Mouse (Mus musculus) lung, embryonic 16.5 days (tissue): ENCODE measurements around the gene Ap3d1. TPM values are rescaled to one million over a fixed set of nuclear protein-coding genes. Genes with fewer than 3 reads are reported as not detected.
A peak's percentile ranks its signal among the peaks of the same experiment; 100 is the strongest.

ENCODE experiments used
- ATAC-seq: fragments of 200-750 bp; cut with Nextera tagmentation; 2 replicates; pipeline ENCODE4 v1.8.0; 2017; ENCODE audit warnings: low read depth, mild to moderate bottlenecking, moderate library complexity
- H3K27ac ChIP-seq: fragments of 300-500 bp; sonication (generic); 2 replicates; pipeline ENCODE4 v1.5.1; 2014; ENCODE audit warnings: mild to moderate bottlenecking, control low read depth, low read length
- H3K27me3 ChIP-seq: fragments of 300-500 bp; sonication (generic); 2 replicates; pipeline ENCODE4 v1.6.1; 2014; ENCODE audit warnings: low read depth, low read length, mixed read lengths; ENCODE audit not compliant: control insufficient read depth, insufficient read depth
- H3K36me3 ChIP-seq: fragments of 300-500 bp; sonication (generic); 2 replicates; pipeline ENCODE4 v1.6.1; 2014; ENCODE audit warnings: low read length; ENCODE audit not compliant: control insufficient read depth, insufficient read depth
- H3K4me1 ChIP-seq: fragments of 300-500 bp; sonication (generic); replicated peaks from 2 replicates; pipeline ENCODE4 v1.6.1; 2014; ENCODE audit warnings: low read length, mixed read lengths; ENCODE audit not compliant: control insufficient read depth, insufficient read depth
- H3K4me2 ChIP-seq: fragments of 300-500 bp; sonication (generic); 2 replicates; pipeline ENCODE4 v1.6.1; 2014; ENCODE audit warnings: low read depth, low read length, control low read depth
- H3K4me3 ChIP-seq: fragments of 300-500 bp; sonication (generic); 2 replicates; pipeline ENCODE4 v1.5.1; 2014; ENCODE audit warnings: mild to moderate bottlenecking, low read length, control low read depth
- H3K9ac ChIP-seq: fragments of 300-500 bp; sonication (generic); 2 replicates; pipeline ENCODE4 v1.6.1; 2014; ENCODE audit warnings: low read length, control low read depth
- H3K9me3 ChIP-seq: fragments of 300-500 bp; sonication (generic); 2 replicates; pipeline ENCODE4 v1.6.1; 2016; ENCODE audit warnings: low read length; ENCODE audit not compliant: control insufficient read depth
- WGBS: fragments of 180-500 bp; shearing (Covaris S2); extraction: QIAGEN DNeasy Blood & Tissue Kit; methylation state at CpG from one replicate; pipeline ENCODE4 v1.1.7; 2014; 5-methylcytosine and 5-hydroxymethylcytosine counted together
- polyA plus RNA-seq: library from polyadenylated mRNA; unstranded; fragments of >200 nt; fragmentation: Nextera tagmentation; extraction: Ambion mirVana; gene quantifications from 2 replicates; pipeline ENCODE4 v1.2.1, GENCODE M21; 2015

Ap3d1 gene
- polyA plus RNA-seq, 1 experiment from 2014 or later = 59.9 TPM

- Histone ChIP-seq H3K36me3 (no peaks in the 10 kb centered on the region), H3K4me1 (peaks cover 32% of the 10 kb centered on the region), H3K9me3 (no peaks in the 10 kb centered on the region), H3K27me3 (no peaks in the 10 kb centered on the region), H3K4me2 (peak overlapping the region; percentile 5; the same call in 1 of the 2 replicates), H3K4me3 (no peak overlapping the region), H3K27ac (peak overlapping the region; percentile 92), H3K9ac (peak overlapping the region; percentile 44; the same call in 1 of the 2 replicates)
- ATAC-seq = peak; percentile 31; the same call in 1 of the 2 replicates
- 37% methylated on average over 10 of the region's 10 CpGs for WGBS
These were observed 46.1 kb downstream of the Ap3d1 start for GRCm38 (mm10) chr10:80695801-80696501.

DNA sequence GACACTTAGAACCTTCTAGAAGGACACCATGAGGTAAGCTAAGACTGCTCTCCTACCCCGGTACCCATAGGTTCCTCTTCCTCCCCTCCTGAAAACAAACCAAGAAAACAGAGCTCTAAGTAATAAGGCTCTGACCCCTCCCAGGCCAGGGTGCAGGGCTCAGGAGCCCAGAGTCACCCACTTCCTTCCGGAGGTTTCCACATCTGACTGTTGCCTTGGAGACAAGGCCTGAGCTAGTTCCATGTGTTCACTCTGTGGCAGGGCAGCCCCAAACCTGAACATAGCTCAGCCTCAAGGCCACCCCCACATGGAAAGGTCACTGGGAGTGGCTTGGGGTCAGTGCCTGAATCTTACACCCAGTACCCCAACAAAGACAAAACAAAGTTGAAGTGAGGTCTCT, 46.9 kb downstream of the Ap3d1 start:
- WGBS = 38% methylated on average over 2 of the region's 2 CpGs
- Histone ChIP-seq H3K9ac (no peak overlapping the region), H3K4me2 (no peak overlapping the region), H3K4me1 (peaks cover 24% of the 10 kb centered on the region), H3K27me3 (no peaks in the 10 kb centered on the region), H3K4me3 (no peak overlapping the region), H3K36me3 (peaks cover 3% of the 10 kb centered on the region; the same call in 1 of the 2 replicates), H3K27ac (peak overlapping the region; percentile 59), H3K9me3 (no peaks in the 10 kb centered on the region)
- ATAC-seq = peak; percentile 55

DNA sequence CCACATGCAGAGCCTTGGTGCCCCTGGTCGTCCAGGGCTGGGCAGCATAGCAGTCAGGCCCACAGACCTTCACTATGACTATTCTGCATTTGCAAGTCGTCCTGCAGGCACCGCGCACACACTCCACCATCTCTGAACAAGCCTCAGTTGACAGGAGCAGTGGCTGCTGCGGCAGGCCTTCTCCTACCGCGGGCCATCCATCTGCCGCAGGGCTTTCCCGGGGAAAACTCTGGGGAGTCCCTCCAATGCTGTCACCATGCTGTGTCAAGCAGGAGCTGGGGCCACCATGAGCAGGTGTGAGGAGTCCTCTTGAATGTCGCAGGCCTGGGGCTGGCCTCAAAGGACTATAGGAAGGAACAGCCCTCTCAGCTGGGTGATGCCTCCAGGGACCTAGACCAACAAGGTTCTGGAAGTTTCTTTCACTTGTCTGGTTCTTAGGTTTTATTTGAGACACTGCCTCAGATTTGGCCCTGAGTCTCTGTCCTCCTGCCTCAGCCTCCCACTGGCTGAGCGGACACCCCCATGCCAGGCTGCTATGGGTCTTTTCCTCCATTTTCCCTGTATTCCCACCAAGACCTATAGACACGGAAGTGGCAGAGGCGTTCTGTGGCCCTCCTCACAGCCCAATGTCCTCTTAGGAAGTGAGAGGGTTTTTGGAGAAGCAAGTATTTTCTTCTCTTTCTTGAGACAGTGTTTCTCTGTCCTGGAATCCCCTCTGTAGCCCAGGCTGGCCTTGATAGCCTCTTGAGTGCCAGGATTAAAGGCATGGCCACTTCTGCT, 47.7 kb downstream of the Ap3d1 start:
- peak overlapping the region; percentile 59 for H3K27ac ChIP-seq
- H3K4me2 ChIP-seq = no peak overlapping the region

GRCm38 (mm10) chr10:80693401-80694045, 48.5 kb downstream of the Ap3d1 start:
- WGBS = 80% methylated on average over 12 of the region's 12 CpGs
- no peak overlapping the region for H3K27ac ChIP-seq
- H3K4me2 ChIP-seq = no peak overlapping the region
- ATAC-seq = no peak
- H3K27me3 ChIP-seq = no peaks in the 10 kb centered on the region
- peaks cover 11% of the 10 kb centered on the region for H3K36me3 ChIP-seq
- no peaks in the 10 kb centered on the region for H3K9me3 ChIP-seq
- no peak overlapping the region for H3K4me3 ChIP-seq
- peaks cover 19% of the 10 kb centered on the region for H3K4me1 ChIP-seq
- no peak overlapping the region for H3K9ac ChIP-seq

More for the DNA sequence above, 47.7 kb downstream of the Ap3d1 start:
- H3K4me1 ChIP-seq = peaks cover 19% of the 10 kb centered on the region
- H3K9ac ChIP-seq = no peak overlapping the region
- H3K9me3 ChIP-seq = no peaks in the 10 kb centered on the region
- H3K27me3 ChIP-seq = no peaks in the 10 kb centered on the region
- no peak for ATAC-seq
- WGBS = 84% methylated on average over 13 of the region's 13 CpGs
- peaks cover 7% of the 10 kb centered on the region for H3K36me3 ChIP-seq
- H3K4me3 ChIP-seq = no peak overlapping the region

- Histone ChIP-seq H3K27ac (no peak overlapping the region), H3K36me3 (peaks cover 12% of the 10 kb centered on the region), H3K4me2 (no peak overlapping the region), H3K27me3 (no peaks in the 10 kb centered on the region), H3K4me1 (peaks cover 19% of the 10 kb centered on the region), H3K9me3 (no peaks in the 10 kb centered on the region), H3K9ac (no peak overlapping the region), H3K4me3 (no peak overlapping the region)
- no peak for ATAC-seq
- 73% methylated on average over 14 of the region's 14 CpGs for WGBS
These were observed 49.6 kb downstream of the Ap3d1 start for GRCm38 (mm10) chr10:80692249-80693165.

DNA sequence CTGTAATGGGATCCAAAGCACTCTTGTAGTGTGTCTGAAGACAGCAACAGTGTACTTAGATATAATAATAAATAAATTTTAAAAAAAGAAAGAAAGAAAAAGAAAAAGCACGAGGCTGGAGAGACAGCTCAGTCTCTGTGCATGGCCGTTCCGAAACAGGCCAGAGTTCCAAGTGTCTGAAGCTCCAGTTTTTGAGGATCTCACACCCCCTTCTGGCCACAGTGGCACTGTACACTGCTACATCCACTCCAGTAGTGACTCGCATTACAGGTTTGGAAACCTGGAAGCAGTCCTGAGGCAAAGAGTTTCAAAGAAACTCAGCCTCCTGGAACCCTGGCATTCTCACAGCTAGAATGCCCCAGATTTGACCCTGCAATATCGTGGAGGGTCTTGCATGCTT, 54.2 kb downstream of the Ap3d1 start:
- Histone ChIP-seq H3K9me3 (no peaks in the 10 kb centered on the region), H3K9ac (no peak overlapping the region), H3K27ac (no peak overlapping the region), H3K36me3 (peaks cover 27% of the 10 kb centered on the region), H3K4me2 (no peak overlapping the region), H3K27me3 (no peaks in the 10 kb centered on the region), H3K4me3 (no peak overlapping the region), H3K4me1 (no peaks in the 10 kb centered on the region)
- peak; percentile 82 for ATAC-seq
- WGBS = 25% methylated on average over 5 of the region's 5 CpGs

- WGBS = 90% methylated on average over 3 of the region's 3 CpGs
- no peak overlapping the region for H3K4me2 ChIP-seq
- H3K36me3 ChIP-seq = peaks cover 27% of the 10 kb centered on the region
- no peak for ATAC-seq
- H3K27ac ChIP-seq = no peak overlapping the region
- no peaks in the 10 kb centered on the region for H3K9me3 ChIP-seq
- no peak overlapping the region for H3K9ac ChIP-seq
- no peaks in the 10 kb centered on the region for H3K4me1 ChIP-seq
- no peak overlapping the region for H3K4me3 ChIP-seq
- no peaks in the 10 kb centered on the region for H3K27me3 ChIP-seq
These were observed 55.4 kb downstream of the Ap3d1 start for GRCm38 (mm10) chr10:80686617-80687016.

DNA sequence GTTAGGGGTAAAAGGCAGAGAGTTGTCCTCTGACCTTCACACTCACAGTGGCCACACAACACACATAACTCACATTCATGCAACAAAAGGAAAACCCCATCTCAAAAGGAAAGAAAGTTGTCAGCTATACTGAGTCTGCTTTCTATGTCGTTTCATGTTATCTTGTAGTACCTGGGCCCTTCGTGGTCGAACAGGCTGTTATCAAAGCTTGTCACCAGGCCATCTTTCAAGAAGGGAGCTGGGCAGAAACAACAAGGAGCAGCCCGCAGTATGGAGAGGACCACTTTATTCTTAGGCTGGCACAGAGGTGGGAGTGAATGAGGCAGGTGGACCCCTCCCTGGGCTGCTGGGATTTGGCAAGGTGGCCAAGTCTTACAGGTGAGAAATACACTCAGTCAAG, 57.1 kb downstream of the Ap3d1 start:
- H3K4me2 ChIP-seq = no peak overlapping the region
- no peaks in the 10 kb centered on the region for H3K27me3 ChIP-seq
- no peak overlapping the region for H3K4me3 ChIP-seq
- peaks cover 24% of the 10 kb centered on the region for H3K36me3 ChIP-seq
- no peak overlapping the region for H3K9ac ChIP-seq
- 81% methylated on average over 4 of the region's 4 CpGs for WGBS
- ATAC-seq = no peak
- H3K9me3 ChIP-seq = no peaks in the 10 kb centered on the region
- no peaks in the 10 kb centered on the region for H3K4me1 ChIP-seq
- H3K27ac ChIP-seq = no peak overlapping the region
